Mouse (Mus musculus): ENCODE data around the gene Mcpt8. TPM values are rescaled to one million over a fixed set of nuclear protein-coding genes. Genes with fewer than 3 reads are reported as not detected.
A peak's percentile ranks its signal among the peaks of the same experiment; 100 is the strongest.
"Not testable (repeated sequence)": the region's sequence is repeated elsewhere in the genome, so short reads cannot be mapped to it uniquely, and the experiment has no call there.

The Mcpt8 gene
- polyA plus RNA-seq, 1 experiment from 2014 or later = 1.8 TPM

DNA sequence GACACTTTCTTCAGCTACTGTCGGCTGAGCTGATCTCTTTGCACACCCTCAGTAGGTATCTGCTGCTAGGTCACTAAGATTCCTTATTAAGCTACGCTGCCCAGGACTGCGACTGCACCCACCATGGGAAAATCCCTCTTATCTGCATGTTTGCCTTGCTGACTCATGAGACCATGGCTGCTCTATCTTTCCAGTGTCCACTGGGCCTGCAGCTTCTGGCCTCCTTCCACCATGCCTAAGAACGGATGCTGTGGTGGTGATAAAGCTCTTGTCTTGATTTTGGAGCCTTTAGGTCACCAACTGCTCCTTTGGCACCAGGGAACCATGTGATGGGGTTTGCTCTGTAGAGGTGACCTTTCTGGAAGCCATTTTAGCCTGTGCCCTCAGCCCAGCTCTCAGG lies 27.4 kb downstream of the Mcpt8 start:
- WGBS = 76% methylated on average over 4 of the region's 4 CpGs
- no peak overlapping the region for H3K4me3 ChIP-seq (ENCODE audit: low read depth, low read length)
- no peak for DNase-seq (ENCODE audit: low spot score)
- H3K27me3 ChIP-seq (replicated peaks; ENCODE audit: control insufficient read depth, insufficient read depth, low read length) = no peaks in the 10 kb centered on the region
- H3K4me1 ChIP-seq (ENCODE audit: control insufficient read depth, insufficient read depth, low read length) = no peaks in the 10 kb centered on the region
- ATAC-seq (ENCODE audit: low read depth) = no peak
- no peak overlapping the region for H3K27ac ChIP-seq (replicated peaks; ENCODE audit: low read depth, low read length)
- H3K9me3 ChIP-seq (ENCODE audit: control insufficient read depth, low read length) = no peaks in the 10 kb centered on the region
- no peak overlapping the region for H3K4me2 ChIP-seq (ENCODE audit: low read depth, low read length)
- no peak overlapping the region for H3K9ac ChIP-seq (ENCODE audit: low read depth, low read length)
- H3K36me3 ChIP-seq (ENCODE audit: control insufficient read depth, insufficient read depth, low read length) = no peaks in the 10 kb centered on the region

DNA sequence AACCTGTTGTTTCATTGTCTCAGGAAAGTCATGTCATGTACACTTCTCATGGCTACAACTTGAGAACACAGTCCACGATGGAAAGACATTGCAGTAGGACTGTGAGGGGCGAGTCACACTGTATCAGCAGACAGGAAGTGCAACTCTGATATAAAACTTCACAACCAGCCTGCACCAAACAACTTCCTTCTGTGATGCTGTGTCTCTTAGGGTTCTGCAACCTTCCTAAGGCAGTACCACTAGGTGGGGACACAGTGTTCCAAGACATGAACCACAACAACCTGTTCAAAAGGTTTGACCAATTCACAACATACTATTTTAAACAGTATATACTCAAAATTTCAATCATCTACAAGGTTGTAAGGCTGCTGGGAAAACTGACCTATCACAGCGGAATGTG lies 29.7 kb downstream of the Mcpt8 start:
- Histone ChIP-seq H3K27me3 (replicated peaks; ENCODE audit: control insufficient read depth, insufficient read depth, low read length) (no peaks in the 10 kb centered on the region), H3K4me3 (ENCODE audit: low read depth, low read length) (no peak overlapping the region), H3K9ac (ENCODE audit: low read depth, low read length) (no peak overlapping the region), H3K27ac (replicated peaks; ENCODE audit: low read depth, low read length) (no peak overlapping the region), H3K36me3 (ENCODE audit: control insufficient read depth, insufficient read depth, low read length) (no peaks in the 10 kb centered on the region), H3K4me2 (ENCODE audit: low read depth, low read length) (no peak overlapping the region), H3K4me1 (ENCODE audit: control insufficient read depth, insufficient read depth, low read length) (no peaks in the 10 kb centered on the region), H3K9me3 (ENCODE audit: control insufficient read depth, low read length) (no peaks in the 10 kb centered on the region)
- ATAC-seq (ENCODE audit: low read depth) (no peak), DNase-seq (ENCODE audit: low spot score) (no peak)
- 85% methylated on average over 3 of the region's 3 CpGs for WGBS

DNA sequence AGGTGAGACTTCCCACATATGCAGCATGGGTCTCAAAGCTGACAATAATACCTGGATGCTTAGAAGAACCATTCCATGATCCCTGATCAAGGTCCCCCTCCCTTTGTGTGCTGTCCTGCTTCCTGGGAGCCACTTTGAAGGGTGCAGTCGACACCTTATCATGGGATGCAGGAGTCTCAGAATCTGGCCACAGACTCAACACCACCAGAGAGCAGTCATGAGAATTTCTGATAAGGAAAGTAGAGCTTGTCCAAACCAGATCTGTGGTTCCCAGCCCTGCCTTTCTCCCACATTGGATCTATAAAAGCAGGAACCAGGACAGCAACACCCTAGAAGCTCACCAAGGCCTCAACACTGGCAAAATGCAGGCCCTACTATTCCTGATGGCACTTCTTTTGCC lies 43.3 kb downstream of the Mcpt8 start, which contains the start of gene Mcpt2:
TSS of gene Mcpt2 (plus strand) at position 250 of the 400 bp plus-strand sequence.
- H3K36me3 ChIP-seq (ENCODE audit: control insufficient read depth, insufficient read depth, low read length); H3K4me3 ChIP-seq (ENCODE audit: low read depth, low read length); ATAC-seq (ENCODE audit: low read depth); H3K4me1 ChIP-seq (ENCODE audit: control insufficient read depth, insufficient read depth, low read length); H3K4me2 ChIP-seq (ENCODE audit: low read depth, low read length); H3K27ac ChIP-seq (replicated peaks; ENCODE audit: low read depth, low read length); H3K9me3 ChIP-seq (ENCODE audit: control insufficient read depth, low read length); H3K9ac ChIP-seq (ENCODE audit: low read depth, low read length); H3K27me3 ChIP-seq (replicated peaks; ENCODE audit: control insufficient read depth, insufficient read depth, low read length); DNase-seq (ENCODE audit: low spot score): not testable (repeated sequence)
- WGBS = 79% methylated on average over 1 of the region's 1 CpGs

DNA sequence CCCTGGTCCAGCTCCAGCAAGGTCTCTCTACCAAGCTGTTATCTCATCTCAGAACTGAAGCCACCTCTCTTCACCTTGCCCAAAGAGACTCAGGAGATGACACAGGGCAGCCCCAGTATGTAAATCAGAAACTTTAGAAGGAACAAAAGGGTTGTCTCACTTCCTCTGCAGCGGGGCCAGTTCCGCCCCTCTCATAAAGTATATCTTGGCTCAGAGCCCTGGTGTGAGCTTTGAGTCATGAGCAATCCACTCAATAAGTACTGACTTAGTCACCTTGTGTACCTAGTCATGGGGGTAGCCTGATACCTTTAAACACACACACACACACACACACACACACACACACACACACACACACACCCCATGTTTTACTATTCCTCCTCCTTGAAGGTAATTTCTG lies 50.6 kb downstream of the Mcpt8 start:
- Histone ChIP-seq H3K27ac (replicated peaks; ENCODE audit: low read depth, low read length) (no peak overlapping the region), H3K36me3 (ENCODE audit: control insufficient read depth, insufficient read depth, low read length) (no peaks in the 10 kb centered on the region), H3K4me3 (ENCODE audit: low read depth, low read length) (no peak overlapping the region), H3K9ac (ENCODE audit: low read depth, low read length) (no peak overlapping the region), H3K27me3 (replicated peaks; ENCODE audit: control insufficient read depth, insufficient read depth, low read length) (no peaks in the 10 kb centered on the region), H3K9me3 (ENCODE audit: control insufficient read depth, low read length) (no peaks in the 10 kb centered on the region), H3K4me1 (ENCODE audit: control insufficient read depth, insufficient read depth, low read length) (no peaks in the 10 kb centered on the region), H3K4me2 (ENCODE audit: low read depth, low read length) (no peak overlapping the region)
- WGBS = 55% methylated on average over 2 of the region's 2 CpGs
- ATAC-seq (ENCODE audit: low read depth) (no peak), DNase-seq (ENCODE audit: low spot score) (peak; percentile 5)

Small RNAs within 50 kb of the gene (microRNA-seq; reads per million reads assigned to microRNA genes)
- gene Mir6949 (ENCODE audit: borderline number of aligned reads) = not detected

Other genes starting within 250 kb of the Mcpt8 start
- 15.6 and 19.5 TPM in 2 replicates for gene Nynrin, start 231.3 kb downstream of the Mcpt8 start, polyA plus RNA-seq (2014; fragmentation: Nextera tagmentation; extraction: Ambion mirVana)
- gene Cbln3, start 200.9 kb downstream of the Mcpt8 start, polyA plus RNA-seq (2014; fragmentation: Nextera tagmentation; extraction: Ambion mirVana) = 0.25 and 0.50 TPM in 2 replicates
- gene Khnyn, start 200.3 kb downstream of the Mcpt8 start, polyA plus RNA-seq (2014; fragmentation: Nextera tagmentation; extraction: Ambion mirVana) = 9.1 and 9.7 TPM in 2 replicates
- gene Sdr39u1, start 185.0 kb downstream of the Mcpt8 start, polyA plus RNA-seq (2014; fragmentation: Nextera tagmentation; extraction: Ambion mirVana) = 56.9 and 71.5 TPM in 2 replicates
- 129 and 233 TPM in 2 replicates for gene Cma1, start 140.6 kb downstream of the Mcpt8 start, polyA plus RNA-seq (2014; fragmentation: Nextera tagmentation; extraction: Ambion mirVana)
- 0.21 TPM in 1 of 2 replicates, not detected in the other for gene Cma2, start 134.3 kb downstream of the Mcpt8 start, polyA plus RNA-seq (2014; fragmentation: Nextera tagmentation; extraction: Ambion mirVana)
- gene Mcpt1, start 67.3 kb downstream of the Mcpt8 start, polyA plus RNA-seq (2014; fragmentation: Nextera tagmentation; extraction: Ambion mirVana) = 0.34 and 0.39 TPM in 2 replicates
- not detected in 2 replicates for gene Mcpt9, start 54.8 kb downstream of the Mcpt8 start, polyA plus RNA-seq (2014; fragmentation: Nextera tagmentation; extraction: Ambion mirVana)
- 0.92 and 1.1 TPM in 2 replicates for gene Mcpt2, start 43.2 kb downstream of the Mcpt8 start, polyA plus RNA-seq (2014; fragmentation: Nextera tagmentation; extraction: Ambion mirVana)
- 2.8 and 6.5 TPM in 2 replicates for gene Mcpt4, start 23.0 kb downstream of the Mcpt8 start, polyA plus RNA-seq (2014; fragmentation: Nextera tagmentation; extraction: Ambion mirVana)
- gene Ctsg, start 17.3 kb upstream of the Mcpt8 start, polyA plus RNA-seq (2014; fragmentation: Nextera tagmentation; extraction: Ambion mirVana) = 0.29 and 0.57 TPM in 2 replicates
- 0.24 and 0.45 TPM in 2 replicates for gene Gzme, start 35.4 kb upstream of the Mcpt8 start, polyA plus RNA-seq (2014; fragmentation: Nextera tagmentation; extraction: Ambion mirVana)
- not detected in 2 replicates for gene Gzmd, start 47.3 kb upstream of the Mcpt8 start, polyA plus RNA-seq (2014; fragmentation: Nextera tagmentation; extraction: Ambion mirVana)
- not detected in 2 replicates for gene Gzmg, start 74.3 kb upstream of the Mcpt8 start, polyA plus RNA-seq (2014; fragmentation: Nextera tagmentation; extraction: Ambion mirVana)
- gene Gzmn, start 89.3 kb upstream of the Mcpt8 start, polyA plus RNA-seq (2014; fragmentation: Nextera tagmentation; extraction: Ambion mirVana) = not detected in 2 replicates
- gene Gzmf, start 126.1 kb upstream of the Mcpt8 start, polyA plus RNA-seq (2014; fragmentation: Nextera tagmentation; extraction: Ambion mirVana) = not detected in 2 replicates
- 0.46 and 0.55 TPM in 2 replicates for gene Gzmc, start 149.4 kb upstream of the Mcpt8 start, polyA plus RNA-seq (2014; fragmentation: Nextera tagmentation; extraction: Ambion mirVana)
- 0.39 and 0.47 TPM in 2 replicates for gene Gzmb, start 177.0 kb upstream of the Mcpt8 start, polyA plus RNA-seq (2014; fragmentation: Nextera tagmentation; extraction: Ambion mirVana)